Mouse (Mus musculus) macrophage (primary cell): ENCODE measurements around the gene Sat2. TPM values are rescaled to one million over a fixed set of nuclear protein-coding genes. Genes with fewer than 3 reads are reported as not detected.

Experiments used
- H3K27ac ChIP-seq: fragments of 350-480 bp; formaldehyde crosslinking; 2 replicates; pipeline ENCODE4 v1.9.0; 2021
- H3K36me3 ChIP-seq: fragments of 350-480 bp; formaldehyde crosslinking; 2 replicates; pipeline ENCODE4 v1.9.0; 2021; ENCODE audit errors: inconsistent target
- H3K4me3 ChIP-seq: fragments of 350-480 bp; formaldehyde crosslinking; 2 replicates; pipeline ENCODE4 v1.9.0; 2021; ENCODE audit errors: inconsistent target
- H3K79me2 ChIP-seq: fragments of 350-480 bp; formaldehyde crosslinking; 2 replicates; pipeline ENCODE4 v1.9.0; 2021; ENCODE audit errors: inconsistent target
- WGBS: methylation state at CpG from one replicate; pipeline ENCODE4 v1.1.7; 2026; ENCODE audit warnings: inconsistent platforms; ENCODE audit not compliant: missing documents; 5-methylcytosine and 5-hydroxymethylcytosine counted together
- polyA plus RNA-seq: library from polyadenylated mRNA; stranded (reverse); fragments of 250-400 nt; gene quantifications from 3 replicates; pipeline ENCODE4 v1.2.4, GENCODE M21; 2018; ENCODE audit warnings: inconsistent platforms

Sat2 gene
- polyA plus RNA-seq, 1 experiment from 2014 or later, result 2.2 TPM

DNA sequence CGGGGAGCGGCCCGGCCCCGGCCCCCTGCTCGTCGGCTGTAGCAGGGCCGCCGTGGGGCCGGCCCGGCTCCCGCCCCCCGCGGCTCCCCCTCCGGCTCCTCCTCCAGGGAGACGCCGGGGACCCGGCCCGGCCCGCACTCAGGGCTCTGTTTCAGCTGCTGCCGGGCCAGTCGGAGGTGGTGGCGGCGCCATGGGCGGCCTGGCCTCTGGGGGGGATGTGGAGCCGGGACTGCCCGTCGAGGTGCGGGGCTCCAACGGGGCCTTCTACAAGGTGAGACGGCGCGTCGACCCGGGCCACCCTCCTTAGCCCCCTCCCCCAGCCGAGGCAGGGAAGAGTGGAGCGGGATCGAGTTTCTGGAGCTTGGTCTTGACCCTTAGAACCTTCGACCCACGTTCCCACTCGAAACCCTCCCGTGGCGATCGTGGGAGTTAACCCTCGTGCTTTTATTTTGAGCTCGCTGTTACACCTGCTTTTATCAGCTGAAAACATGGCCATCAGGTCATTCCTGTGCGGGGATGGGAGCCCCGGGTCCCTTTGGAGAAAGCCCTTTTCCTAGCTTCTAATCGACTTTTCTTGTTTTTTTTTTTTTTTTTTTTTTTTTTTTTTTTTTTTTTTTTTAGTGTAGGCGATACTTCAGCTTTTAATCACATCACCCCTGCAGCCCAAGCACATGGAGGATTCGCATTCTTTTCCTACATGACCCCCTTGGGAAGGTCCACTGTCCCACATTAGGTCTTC, 11.5 kb downstream of the Sat2 start:
- Histone ChIP-seq H3K27ac (peak overlapping the region; percentile 37), H3K79me2 (peaks cover 52% of the 10 kb centered on the region), H3K36me3 (no peaks in the 10 kb centered on the region), H3K4me3 (peak overlapping the region; percentile 71)
- WGBS, result 2% methylated on average over 48 of the region's 50 CpGs

DNA sequence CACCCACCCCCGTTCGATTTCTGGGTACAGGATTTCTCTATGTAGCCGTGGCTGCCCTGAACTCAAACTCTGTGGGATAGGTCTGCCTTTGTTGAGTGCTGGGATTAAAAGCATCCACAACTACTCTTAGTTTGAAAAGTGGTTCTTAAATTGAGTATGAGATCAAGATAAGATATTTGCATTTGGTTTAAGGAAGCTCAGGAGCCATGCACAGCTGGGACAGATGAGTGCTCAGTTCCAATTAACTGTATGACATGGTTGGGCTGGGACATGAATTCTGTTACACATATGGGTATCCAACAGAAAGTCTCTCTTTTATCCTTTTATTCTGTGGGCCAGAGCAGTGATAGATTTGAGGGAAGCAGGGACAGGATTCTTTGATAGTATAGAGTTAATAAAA, 13.6 kb downstream of the Sat2 start:
- Histone ChIP-seq H3K4me3 (no peak overlapping the region), H3K27ac (no peak overlapping the region), H3K79me2 (peaks cover 60% of the 10 kb centered on the region), H3K36me3 (peaks cover 17% of the 10 kb centered on the region)
- WGBS, result 82% methylated on average over 3 of the region's 3 CpGs

DNA sequence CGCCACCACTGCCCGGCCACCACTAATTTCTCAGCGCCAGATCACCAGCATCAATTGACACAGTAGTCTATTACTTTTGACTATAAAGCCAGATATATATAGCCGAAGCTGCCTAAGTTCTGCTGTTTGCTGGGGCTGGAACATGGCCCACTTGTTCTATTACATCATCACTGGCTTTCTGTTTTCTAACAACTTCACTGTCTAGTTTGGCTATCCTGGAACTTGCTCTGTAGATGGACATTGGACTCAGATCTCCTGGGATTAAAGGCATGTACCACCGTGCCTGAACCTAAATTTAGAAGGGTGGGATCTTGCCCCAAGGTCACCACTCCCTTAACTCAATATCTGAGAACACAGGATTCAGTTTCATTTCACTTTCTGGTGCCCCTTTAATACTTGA, 24.0 kb downstream of the Sat2 start:
- Histone ChIP-seq H3K36me3 (peaks cover 80% of the 10 kb centered on the region), H3K79me2 (no peaks in the 10 kb centered on the region), H3K27ac (no peak overlapping the region), H3K4me3 (no peak overlapping the region)
- 95% methylated on average over 5 of the region's 5 CpGs for WGBS

DNA sequence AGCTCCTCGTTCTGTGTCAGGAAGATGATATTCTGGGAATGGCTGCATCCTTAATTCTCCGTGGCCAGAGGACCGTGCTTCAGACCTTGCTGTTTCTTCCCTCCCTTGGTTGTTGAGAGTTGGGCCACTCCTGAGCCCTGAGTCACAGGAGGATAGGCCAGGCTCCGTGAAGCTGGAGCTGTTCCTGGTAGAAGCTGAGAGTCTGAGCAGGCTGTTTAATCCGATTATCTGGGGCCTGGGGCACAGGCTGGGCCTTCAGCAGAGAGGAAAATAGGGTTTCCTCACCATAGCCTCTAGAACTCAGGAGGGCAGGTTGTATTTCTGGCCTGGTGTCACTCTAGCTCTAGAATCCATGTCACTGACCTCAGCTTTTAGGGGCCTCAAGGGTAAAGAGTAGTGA, 31.6 kb downstream of the Sat2 start:
- 96% methylated on average over 5 of the region's 5 CpGs for WGBS

DNA sequence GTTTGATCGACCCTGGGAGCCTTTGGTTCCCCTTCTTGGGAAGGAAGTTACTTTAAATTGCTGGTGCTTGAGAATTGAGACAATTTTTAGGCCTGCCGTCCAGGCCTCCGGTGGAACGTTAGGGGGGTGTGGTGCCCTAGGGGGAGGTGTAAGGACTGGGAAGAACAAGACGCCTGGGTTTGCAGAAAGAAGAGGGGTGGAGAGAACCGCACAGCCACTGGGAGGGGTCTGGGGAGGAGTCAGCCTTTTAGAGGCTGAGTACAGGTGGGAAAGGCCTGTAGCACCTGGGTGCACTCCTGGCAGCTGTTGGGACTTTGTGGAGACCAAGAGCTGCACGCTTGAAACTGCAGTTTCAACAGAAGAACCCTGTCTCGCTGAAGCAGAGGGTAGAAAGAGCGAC, 32.9 kb downstream of the Sat2 start:
- 40% methylated on average over 9 of the region's 9 CpGs for WGBS
- Histone ChIP-seq H3K79me2 (peaks cover 23% of the 10 kb centered on the region), H3K4me3 (no peak overlapping the region), H3K27ac (peak overlapping the region; percentile 46), H3K36me3 (peaks cover 63% of the 10 kb centered on the region)

More for the DNA sequence above, 31.6 kb downstream of the Sat2 start:
- H3K4me3 ChIP-seq, result no peak overlapping the region
- H3K27ac ChIP-seq, result no peak overlapping the region
- peaks cover 64% of the 10 kb centered on the region for H3K36me3 ChIP-seq
- peaks cover 9% of the 10 kb centered on the region for H3K79me2 ChIP-seq

DNA sequence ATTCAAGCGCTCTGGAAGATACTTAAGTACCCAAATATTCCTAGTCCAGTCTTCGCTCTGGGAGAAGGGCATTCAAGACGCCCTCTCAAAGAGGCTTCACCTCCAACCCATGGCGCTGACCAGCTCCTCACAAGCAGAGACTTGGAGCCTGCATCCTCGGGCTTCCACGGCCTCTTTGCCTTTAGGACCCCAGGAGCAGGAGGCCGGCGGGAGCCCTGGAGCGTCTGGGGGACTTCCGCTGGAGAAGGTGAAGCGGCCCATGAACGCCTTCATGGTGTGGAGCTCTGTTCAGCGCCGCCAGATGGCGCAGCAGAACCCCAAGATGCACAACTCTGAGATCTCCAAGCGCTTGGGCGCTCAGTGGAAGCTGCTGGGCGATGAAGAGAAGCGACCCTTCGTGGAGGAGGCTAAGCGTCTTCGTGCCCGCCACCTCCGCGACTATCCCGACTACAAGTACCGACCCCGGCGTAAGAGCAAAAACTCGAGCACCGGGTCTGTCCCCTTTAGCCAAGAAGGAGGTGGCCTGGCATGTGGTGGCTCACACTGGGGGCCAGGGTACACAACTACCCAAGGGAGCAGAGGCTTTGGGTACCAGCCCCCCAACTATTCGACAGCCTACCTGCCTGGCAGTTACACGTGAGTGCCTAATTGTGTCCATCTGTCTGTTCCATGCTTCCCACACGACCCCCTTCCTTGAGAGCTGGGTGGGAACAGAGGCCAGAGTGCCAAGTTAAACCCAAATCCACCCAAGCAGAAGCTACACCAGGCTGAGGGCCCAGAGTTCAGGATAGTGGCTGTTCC, 33.6 kb downstream of the Sat2 start, which contains the start of gene Sox15:
TSS of gene Sox15 (plus strand) at position 51 of the 801 bp plus-strand sequence.
- Histone ChIP-seq H3K79me2 (peaks cover 30% of the 10 kb centered on the region), H3K27ac (peak within 1 kb of the TSS; percentile 46), H3K36me3 (peaks cover 56% of the 10 kb centered on the region; the same call in 1 of the 2 replicates), H3K4me3 (no peak within 1 kb of the TSS)
- WGBS, result 79% methylated on average over 31 of the region's 34 CpGs

DNA sequence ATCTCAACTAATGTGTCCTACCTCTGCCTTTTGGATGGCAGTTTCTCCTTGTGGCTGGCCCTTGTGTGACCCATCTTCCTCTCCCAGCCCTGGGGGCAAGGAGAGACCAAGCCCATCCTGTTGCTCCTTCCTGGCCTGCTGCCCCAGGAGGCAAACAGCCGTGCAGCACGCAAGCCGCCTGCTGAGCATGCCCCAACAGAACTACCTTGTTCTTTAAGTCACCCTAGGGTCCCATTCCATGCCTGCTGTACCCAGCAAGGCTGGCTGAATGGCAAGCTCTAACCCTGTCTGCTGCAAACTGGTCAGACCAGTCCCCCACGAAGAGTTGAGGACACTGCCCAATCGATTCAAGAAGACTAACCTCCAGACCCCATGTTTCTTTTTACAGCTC, 34.2 kb downstream of the Sat2 start:
- Histone ChIP-seq H3K79me2 (peaks cover 36% of the 10 kb centered on the region), H3K4me3 (no peak overlapping the region), H3K27ac (no peak overlapping the region), H3K36me3 (peaks cover 50% of the 10 kb centered on the region; the same call in 1 of the 2 replicates)
- 96% methylated on average over 5 of the region's 5 CpGs for whole genome bisulfite sequencing

DNA sequence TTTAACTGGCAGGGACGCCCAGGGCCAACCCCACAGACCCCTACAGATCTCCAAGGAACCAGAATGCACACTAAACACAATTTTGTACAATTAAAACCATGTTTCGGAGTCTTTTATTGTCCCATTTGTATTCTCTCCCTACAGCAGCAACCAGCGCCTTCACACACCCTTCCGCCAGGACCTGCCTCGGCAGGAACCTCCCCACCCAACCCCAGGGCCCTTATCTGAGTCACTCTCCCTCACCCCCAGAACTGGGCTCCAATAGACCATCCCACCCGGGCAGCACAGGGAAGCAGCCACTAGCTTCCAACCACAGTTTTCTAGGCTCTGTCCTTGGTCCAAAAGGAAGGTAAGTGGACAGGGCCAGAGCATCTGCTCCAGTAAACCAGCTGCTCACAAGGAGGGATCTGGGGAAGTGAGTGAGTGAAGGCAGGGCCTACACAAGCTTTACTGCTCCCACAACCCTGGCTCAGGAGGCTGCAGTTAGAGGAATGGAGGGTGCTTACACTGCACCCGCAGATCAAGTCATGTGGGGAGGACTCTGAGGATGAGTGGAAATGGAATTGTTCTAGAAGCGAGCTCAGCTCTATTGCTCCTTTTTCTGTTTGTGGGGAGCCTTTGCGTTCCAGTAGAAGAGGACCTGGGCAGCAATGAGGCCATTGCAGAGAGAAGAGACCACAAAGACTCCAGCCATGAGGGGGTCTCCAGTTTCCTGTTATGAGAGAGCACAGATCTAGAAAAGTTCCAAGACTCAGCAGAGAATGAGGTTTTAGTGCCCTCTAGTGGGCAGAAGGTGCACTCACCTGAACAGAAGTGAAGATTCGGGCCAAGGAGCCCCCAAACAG, 35.0 kb downstream of the Sat2 start:
- WGBS, result 79% methylated on average over 10 of the region's 10 CpGs
- Histone ChIP-seq H3K27ac (no peak overlapping the region), H3K36me3 (peaks cover 45% of the 10 kb centered on the region; the same call in 1 of the 2 replicates), H3K4me3 (no peak overlapping the region), H3K79me2 (peaks cover 44% of the 10 kb centered on the region)

DNA sequence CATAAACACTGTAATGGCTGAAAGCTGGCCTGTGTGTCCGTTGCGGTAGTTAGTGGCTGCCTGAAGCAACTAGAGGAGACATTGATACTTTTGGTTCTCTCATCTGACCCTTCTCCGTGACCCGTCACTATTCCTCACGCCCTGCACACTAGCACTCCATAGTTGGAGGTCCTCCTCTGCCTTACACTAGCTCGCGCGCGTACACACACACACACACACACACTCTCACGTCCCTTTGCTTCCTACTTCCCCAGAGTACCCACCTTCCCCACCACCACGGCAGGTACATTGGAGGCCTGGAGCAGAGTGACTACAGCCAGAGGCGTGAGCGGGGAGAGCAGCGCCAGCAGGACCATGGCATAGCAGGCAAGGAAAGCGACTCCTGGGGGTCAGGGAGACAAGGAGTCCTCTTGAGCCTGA, 35.6 kb downstream of the Sat2 start:
- no peak overlapping the region for H3K27ac ChIP-seq
- H3K79me2 ChIP-seq, result peaks cover 45% of the 10 kb centered on the region
- H3K36me3 ChIP-seq, result peaks cover 39% of the 10 kb centered on the region; the same call in 1 of the 2 replicates
- no peak overlapping the region for H3K4me3 ChIP-seq
- 79% methylated on average over 10 of the region's 15 CpGs for WGBS

DNA sequence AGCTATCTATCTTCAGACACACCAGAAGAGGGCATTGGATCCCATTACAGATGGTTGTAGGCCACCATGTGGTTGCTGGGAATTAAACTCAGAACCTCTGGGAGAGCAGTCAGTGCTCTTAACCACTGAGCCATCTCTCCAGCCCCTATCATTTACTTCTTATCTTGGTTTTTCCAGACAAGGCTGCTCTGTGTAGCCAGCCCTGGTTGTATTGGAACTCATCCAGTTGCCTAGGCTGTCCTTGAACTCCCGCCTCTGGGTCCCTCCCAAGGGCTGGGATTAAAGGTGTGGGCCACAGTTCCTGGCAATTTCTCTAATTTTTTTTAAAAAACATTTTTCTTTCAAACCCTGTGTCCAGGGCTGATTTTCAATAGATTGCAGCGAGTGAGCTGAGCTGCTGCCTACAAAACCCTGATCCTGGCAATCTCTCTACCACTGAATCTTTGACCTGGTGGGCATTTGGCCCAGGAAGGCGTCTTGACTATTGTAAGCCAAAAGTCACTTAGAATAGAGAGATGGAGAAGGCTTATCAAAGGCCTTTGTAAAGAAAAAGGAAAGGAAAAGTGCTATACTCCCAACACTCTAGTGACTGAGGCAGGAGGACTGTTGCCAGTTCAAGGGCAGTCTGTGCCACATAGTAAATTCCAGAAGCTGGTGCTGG, 39.5 kb downstream of the Sat2 start:
- Histone ChIP-seq H3K36me3 (peaks cover 30% of the 10 kb centered on the region; the same call in 1 of the 2 replicates), H3K4me3 (peak overlapping the region; percentile 88), H3K27ac (peak overlapping the region; percentile 100), H3K79me2 (peaks cover 77% of the 10 kb centered on the region)
- WGBS, result 89% methylated on average over 3 of the region's 3 CpGs

DNA sequence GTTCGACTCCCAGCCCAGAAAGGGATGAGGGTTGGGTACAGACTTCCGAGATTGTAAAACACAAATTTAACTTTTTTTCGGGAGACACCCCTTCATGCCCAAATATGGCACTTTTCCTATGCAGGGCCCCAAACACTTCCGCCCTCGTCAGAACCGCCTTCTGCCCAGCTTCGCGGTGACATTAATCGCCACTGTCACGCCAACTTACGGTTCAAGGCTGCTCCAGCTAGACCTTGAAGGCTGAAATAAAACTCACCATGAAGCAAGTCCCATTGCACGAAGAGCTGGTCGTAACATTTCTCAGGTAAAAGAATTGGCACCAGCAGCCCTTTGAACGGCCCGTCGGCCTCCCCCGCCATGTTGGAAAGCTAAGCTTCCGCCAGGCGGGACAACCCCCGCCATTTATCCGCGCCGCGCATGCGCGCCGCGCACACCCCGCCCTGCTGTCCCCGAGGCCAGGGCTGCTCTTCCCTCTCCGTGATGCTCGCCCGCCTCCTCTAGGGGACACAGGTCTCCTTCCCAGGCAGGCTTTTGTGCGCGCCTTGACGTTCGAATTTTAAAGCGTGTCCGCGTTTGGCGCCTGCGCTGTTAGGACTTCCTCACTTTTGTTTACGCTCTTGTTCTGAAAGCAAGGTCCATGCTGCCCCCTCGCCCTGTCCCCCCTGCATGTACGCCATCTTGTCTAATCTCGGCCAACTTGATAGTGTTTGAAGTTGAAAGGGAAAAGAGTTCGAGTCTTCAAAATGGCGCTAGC, 40.6 kb downstream of the Sat2 start, which contains the start of gene Mpdu1:
TSS of gene Mpdu1 (minus strand) at position 430 of the 754 bp plus-strand sequence.
- Histone ChIP-seq H3K27ac (peak within 1 kb of the TSS; percentile 100), H3K36me3 (peaks cover 22% of the 10 kb centered on the region; the same call in 1 of the 2 replicates), H3K4me3 (peak within 1 kb of the TSS; percentile 88), H3K79me2 (peaks cover 86% of the 10 kb centered on the region)
- under 1% methylated on average over 44 of the region's 48 CpGs for WGBS

DNA sequence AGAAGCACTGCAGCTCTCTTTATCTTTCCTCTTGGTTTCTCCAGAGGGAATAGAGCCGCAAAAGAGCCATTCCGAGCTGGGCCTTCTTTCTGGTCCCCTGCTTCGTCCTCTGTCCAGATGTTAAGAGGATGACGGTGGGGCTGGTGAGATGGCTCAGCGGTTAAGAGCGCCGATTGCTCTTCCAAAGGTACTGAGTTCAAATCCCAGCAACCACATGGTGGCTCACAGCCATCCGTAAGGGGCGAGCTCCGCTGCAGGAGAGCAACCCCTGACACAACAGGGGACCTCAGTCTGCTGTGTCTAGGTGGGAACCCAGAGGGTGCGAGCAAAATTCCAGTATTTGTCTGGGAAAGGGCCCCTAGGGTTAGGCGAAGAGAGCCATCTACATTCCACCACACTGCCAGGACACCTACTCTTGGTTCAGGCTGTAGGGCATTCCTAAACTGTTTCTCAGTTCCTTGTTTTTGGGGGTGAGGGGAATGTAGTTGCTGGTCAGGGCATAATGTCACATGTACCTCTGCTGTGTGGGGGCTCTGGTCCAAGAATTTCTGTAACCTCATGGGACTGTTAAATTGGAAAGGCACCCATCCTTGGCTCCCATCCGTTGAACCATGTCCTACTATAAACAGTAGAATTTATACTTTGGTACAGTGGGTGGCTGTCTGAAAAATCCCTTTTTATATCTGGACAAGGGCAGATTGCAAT, 41.3 kb downstream of the Sat2 start:
- peak overlapping the region; percentile 88 for H3K4me3 ChIP-seq
- WGBS, result 79% methylated on average over 12 of the region's 13 CpGs
- peaks cover 86% of the 10 kb centered on the region for H3K79me2 ChIP-seq
- H3K36me3 ChIP-seq, result peaks cover 16% of the 10 kb centered on the region; the same call in 1 of the 2 replicates
- H3K27ac ChIP-seq, result peak overlapping the region; percentile 100

DNA sequence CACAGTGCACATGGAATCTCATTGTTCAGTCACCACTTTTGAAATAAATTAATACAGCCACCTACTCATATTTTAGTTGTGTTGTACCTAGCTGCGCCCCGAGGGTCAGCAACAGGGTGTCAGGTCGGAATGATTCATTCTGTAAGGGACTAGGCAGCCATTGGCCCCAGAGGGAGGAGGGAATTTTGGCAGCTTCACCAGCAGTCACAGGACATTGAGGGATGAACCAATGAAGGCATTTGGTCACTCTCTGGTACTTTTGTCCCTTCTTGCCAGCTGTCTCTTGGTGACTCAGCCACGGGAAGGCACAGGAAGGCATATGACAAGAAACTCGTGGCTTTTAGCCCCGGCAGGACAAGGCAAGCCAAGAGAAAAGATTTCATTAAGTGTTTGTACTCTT, 42.0 kb downstream of the Sat2 start:
- peak overlapping the region; percentile 88 for H3K4me3 ChIP-seq
- H3K27ac ChIP-seq, result peak overlapping the region; percentile 100
- peaks cover 14% of the 10 kb centered on the region; the same call in 1 of the 2 replicates for H3K36me3 ChIP-seq
- WGBS, result 10% methylated on average over 4 of the region's 6 CpGs
- H3K79me2 ChIP-seq, result peaks cover 87% of the 10 kb centered on the region
